Mouse (Mus musculus): ENCODE results near the gene Pde4d.

Gene Pde4d

DNA sequence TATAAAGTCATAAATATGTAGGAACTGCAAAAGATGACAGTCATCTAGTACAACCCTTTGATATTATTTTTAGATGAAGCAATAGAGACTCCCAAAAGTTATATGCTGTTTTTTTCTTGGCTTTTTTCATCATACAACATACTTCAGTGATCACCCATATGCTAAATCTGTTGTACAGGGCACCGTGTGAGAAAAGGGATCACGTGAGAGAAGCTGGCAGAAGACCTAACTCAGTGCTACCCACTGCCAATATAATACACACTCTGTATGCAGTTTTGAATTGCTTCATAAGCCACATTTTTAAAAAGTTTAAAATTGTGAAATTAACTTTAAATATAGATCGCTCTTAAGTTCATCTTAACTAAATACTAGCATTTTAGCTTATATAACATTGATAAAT is 1211.6 kb downstream of the Pde4d start:
- DNase-seq (ENCODE audit: low spot score) = no peak

DNA sequence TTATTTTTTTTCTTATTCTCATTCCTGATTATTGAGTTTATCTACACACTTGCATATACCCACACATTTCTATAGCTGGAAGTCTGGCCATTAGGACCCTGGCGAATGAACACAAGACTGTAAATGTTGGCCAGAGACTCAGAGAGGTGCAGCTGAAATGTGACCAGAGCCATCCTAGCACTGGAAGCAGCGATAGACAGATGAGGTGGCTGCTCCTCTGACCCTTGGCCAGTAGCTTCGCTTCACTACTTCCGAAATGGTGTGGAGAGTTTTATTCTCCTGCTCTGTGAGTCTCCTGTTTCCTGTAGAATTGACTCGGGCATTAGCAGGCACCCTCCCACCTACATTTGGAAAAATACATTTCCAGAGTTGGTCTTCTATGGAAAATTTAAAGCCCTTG is 1212.4 kb downstream of the Pde4d start:
- DNase-seq (ENCODE audit: low spot score) = no peak

DNA sequence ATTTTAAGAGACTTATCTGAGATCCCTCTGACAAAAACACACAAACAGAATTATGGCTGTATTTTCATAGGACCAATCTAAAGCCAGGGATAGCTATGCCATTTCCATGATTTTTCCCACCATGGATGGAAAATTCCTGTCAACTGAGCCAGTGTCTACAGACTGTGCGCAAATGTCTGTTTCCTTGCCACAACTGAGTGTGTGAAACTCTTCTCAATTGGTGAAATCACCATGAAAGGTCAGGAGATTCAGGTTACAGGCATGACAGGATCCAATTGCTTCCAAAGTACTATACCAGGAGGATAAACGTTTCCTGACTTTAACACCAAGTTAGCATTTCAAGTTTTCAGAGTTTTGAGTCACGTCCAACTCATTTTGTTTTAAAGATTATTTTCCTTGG is 1213.0 kb downstream of the Pde4d start:
- DNase-seq (ENCODE audit: low spot score) = peak; percentile 57

DNA sequence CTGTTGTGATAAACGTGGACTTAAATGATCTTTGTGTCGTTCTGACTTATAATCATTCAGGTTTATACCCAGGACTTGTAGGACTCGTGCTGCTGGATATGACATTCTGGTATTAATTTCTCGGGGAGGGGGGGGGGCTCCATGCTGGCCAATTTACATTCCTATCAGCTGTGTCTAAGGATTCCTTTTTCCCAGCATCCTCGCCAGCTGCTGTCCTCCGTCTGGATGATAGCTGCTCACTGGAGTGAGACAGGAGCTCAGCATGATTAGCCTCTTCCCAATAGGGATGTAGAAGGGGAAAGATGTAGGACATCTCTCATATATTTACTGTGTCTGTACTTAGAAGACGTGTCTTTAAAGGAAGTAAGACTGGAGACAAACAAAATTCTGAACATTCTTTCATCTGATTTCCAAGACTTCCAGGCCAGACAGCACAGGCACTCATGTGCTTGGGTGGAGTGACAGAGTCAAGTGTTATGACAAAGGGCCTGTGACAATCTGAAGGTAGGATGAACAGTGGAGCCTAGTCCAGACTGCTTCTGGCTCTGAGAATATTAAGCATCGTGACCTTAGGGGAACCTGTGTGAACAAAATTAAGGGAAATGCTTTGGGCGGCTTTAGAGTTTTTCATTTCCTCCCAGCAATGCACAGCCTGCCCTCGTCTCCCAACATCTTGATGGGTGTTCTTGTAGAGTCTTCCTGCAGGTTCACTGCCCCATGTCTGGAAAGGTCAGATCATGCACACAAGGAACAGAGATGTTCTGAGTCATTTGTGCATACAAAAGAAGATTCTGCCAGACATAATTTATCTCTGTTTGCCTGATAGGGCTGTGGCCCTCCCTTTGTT is 1215.4 kb downstream of the Pde4d start:
- no peak for DNase-seq (ENCODE audit: low spot score)

DNA sequence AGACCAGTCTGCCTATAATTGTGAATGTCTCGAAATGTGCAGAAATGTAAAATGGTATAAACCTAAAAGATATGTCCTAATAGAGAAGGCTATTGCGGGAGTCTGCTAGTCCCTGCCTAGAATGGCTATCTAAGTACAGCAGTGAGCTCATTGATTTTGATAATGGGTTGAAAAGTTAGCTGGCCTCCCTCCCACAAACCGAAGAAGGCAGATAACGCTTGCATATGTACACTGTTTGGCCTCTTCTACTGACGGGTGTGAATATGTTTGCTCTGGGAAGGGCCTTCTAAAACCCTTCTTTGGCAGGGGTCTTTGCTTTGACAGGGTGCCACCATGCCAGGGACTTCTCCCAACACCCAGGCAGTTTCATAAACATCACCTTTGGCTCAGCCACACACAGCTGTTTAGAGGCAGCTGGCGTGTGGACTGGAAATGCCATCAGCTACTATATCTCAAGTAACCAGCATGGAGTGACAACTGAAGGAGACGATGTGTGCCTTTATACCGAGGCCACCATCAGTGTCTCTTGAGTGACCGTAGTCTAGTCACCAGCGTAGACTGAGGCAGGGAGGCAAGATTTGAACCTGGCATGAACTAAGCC is 1216.2 kb downstream of the Pde4d start:
- DNase-seq (ENCODE audit: low spot score) = no peak

DNA sequence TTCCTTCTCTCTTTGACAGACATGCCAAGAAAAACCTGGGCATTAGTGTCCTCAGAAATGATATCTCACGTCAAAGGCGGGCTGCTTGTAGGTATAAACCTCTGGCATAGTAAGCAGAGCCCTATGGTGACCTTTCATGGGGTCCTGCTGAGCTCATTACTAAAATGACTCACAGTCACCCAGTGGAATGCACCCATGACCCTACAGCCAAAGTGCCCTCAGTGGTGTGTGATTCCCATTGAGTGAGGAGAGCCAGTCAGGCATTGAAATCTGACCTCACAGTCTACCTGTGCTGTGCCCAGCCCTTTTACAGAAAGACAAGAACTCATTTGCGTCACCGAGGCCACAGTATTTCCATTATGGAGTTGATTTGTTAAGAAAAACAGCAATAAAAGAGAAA is 1220.2 kb downstream of the Pde4d start:
- DNase-seq (ENCODE audit: low spot score) = no peak

DNA sequence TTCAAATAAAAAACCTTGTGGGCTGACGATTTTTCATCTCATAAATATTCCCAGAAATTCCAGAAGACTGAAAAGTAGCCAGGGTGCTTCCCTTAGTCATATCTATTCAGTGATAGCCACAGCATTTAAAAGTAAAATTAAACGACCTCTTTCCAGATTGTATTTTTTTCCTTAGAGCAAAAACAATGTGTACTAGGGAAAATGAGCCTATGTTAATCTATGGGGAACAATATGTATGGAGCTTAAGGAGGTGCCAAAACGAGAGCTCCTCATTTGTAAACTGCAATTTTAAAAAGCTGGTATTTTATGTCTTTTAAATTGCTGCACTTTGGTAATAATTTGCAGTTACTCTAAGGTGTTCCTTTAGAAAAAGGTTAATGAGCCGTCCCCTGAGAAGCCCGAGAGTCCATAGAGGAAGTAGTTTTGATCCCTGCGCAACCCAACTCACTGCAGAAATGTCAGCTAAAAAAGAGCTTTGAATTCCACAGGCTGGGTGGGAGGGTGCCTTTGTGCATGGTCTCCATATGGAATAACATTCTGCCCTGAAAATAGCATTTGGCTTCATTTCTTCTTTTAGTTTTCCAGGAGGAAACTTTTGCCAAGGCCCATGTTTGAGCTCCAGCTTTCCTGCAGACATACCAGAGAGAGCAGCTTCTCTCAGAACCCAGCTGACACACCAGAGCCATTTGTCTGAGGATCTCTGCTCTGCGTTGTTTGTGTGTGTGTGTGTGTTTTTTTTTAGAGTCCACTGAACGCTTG is 1222.0 kb downstream of the Pde4d start:
- no peak for DNase-seq (ENCODE audit: low spot score)

DNA sequence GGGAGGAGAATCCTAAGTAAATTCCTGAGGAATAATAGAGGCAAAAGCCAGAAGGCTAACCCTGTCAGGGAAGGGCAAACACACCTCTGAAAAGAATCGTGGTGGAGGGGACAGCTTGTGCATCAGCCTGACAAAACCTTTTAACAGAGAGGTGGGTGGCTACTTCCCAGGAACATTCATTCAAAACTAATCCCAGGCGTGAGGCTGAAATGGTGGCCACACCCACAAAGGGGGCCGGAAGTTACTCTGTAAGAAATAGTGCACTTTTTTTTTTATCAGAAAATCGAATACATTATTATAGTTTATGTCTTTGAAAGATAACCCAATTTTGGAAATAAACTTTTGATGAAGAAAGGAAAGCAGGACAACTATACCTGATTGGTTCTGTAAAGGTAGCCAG is 1227.3 kb downstream of the Pde4d start:
- DNase-seq (ENCODE audit: low spot score) = no peak

DNA sequence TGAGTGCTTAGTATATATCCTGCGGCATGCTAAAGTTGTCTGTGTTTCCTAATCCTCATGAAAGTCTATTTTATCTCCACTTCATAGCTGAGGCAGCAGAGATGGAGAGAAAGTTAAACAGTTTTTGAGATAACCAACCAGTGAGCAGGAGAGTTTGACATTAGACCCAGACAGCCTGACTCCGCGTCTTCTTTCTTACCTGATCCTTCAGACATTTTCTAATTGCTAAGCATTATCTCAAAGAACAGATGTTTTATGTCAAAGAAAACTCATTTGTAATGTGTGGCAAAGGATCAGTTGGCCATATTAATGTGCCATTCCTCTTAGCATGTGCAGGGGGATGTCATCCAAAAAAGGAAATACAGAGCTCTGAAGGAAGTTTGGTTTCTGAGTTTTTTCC is 1227.9 kb downstream of the Pde4d start:
- no peak for DNase-seq (ENCODE audit: low spot score)

DNA sequence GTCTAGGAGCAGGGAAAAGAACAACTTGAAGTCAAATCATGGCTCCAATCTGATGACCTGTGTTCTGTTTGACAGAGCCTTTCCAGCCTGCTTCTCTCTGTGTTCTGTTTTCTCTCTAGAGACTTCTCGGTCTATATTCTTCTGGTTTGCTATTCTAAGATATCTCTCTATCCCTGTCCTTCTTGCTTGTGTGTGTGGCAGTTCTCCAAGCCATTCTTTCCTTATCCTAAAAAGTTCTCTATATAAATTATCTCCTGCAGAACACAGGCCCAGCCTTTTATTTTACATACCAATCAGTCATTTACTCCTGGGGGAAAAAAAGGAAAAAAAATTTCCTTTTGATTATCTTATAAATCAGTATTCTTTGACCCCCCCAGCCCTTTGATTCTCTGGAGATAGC is 1229.2 kb downstream of the Pde4d start:
- DNase-seq (ENCODE audit: low spot score) = no peak

DNA sequence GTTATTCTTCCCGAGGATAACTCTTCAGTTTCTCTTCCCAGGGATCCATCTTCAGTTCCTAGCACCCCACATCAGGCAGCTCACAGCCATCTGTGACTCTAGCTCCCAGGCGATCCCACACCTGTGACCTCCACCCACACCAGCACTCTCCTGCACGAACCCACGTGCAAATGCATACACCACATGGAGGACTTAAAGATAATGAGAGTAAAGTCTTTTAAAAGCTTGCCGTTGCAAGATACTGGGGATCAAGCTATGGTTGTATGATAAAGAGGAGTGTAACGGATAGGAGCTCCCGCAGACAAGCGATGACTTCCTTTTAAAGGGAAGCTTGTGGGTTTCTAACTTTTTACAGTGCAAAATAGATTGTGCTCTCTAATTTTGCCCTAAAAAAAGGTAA is 1230.5 kb downstream of the Pde4d start:
- no peak for DNase-seq (ENCODE audit: low spot score)

DNA sequence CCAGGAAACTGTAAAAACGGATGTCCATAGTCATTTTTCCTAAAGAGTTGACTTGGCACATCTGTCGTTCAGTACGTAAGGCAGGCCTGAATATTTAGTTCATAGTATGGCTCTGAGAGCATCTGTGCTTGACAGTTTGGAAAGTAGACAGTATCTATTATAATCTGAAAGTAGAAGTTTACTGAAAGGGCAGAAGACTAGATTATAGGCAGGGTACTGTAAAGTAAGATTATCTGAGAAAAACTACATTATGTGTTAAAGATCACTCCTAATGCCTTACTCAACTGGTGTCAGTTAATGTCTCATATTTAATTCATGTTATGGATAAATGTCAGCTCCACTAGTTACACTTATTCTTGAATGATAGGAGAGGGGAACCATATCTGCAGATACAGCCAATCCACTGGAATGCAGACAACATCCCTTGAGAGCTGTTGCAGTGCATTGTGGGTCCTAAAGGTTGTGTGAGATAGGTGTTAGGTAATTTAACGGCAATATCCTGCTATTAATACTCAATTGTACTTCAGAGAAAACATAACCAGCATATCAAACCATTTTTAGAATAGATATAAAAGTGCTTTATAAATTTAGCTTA is 1232.0 kb downstream of the Pde4d start:
- DNase-seq (ENCODE audit: low spot score) = no peak

DNA sequence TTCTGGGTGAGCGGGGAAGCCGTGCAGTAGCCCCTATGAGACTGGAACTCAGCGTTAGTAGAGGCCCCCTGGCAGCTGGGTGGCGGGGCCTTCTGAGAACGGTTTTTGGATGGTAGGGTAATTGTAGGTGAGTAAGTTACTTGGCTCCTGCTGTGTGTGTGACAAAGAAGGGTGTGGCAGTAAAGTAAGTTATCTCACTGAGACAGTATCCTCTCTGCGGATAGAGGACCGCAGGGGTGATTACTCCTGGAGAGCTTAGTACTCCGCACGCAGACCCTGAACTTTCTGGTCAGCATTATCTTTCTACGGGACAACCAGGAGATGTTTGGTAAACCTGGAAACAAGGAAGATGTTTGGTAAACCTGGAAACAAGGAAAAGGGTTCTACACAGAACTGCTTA is 1233.3 kb downstream of the Pde4d start:
- no peak for DNase-seq (ENCODE audit: low spot score)

DNA sequence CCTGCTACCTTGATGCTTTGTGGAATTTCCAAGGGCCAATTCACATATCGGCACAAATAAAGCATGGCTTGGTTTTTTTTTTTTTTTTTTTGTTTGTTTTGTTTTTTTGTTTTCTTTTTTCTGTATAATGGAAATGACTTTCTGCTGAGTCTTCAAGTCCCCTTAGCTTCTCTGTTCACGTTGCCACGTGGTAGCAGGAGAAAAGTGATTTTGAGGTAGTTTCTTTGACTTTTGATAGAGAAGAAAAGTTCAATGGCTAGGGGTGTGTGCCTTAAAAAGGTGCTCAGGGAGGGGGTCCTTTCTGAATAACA is 1235.2 kb downstream of the Pde4d start:
- no peak for DNase-seq (ENCODE audit: low spot score)

DNA sequence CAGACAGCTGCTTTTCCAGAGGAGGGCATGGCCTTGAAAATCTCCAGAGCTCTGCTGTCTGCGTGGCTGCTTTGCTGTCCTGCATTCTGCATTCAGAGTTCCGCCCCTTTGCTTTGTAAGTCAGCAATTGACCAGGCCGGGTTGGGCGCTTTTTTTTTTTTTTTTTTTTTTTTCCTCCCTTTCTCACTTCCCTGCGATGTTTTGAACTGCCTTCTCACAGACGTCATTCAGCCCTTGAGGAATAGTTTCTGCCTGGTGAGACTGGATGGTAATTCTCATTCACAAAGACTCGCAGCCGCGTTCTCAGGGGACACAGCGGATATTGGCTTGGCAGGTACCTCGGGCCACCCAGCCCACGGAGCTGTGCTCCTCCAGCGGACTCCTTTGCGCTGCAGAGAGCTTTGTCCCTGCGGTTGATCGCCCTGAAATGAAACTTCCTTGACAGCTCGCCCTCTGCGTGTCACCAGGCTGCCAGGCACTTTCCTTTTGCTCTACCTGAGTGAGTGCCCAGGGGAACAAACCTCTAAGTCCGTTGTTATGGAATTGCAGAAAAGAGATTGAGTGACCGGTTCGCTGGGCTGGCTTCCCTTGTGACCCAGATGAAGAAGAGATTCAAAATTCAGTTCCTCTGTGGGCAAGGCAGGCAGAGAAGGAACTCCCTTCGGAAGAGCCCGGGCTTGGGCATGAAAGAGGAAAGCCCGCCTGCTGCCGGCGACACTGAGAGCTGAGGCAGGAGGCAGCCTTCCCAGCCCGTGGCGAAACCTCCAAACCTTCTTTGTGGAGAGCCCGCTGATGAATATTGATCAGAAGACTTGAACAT is 1235.8 kb downstream of the Pde4d start:
- peak; percentile 77 for DNase-seq (ENCODE audit: low spot score)

DNA sequence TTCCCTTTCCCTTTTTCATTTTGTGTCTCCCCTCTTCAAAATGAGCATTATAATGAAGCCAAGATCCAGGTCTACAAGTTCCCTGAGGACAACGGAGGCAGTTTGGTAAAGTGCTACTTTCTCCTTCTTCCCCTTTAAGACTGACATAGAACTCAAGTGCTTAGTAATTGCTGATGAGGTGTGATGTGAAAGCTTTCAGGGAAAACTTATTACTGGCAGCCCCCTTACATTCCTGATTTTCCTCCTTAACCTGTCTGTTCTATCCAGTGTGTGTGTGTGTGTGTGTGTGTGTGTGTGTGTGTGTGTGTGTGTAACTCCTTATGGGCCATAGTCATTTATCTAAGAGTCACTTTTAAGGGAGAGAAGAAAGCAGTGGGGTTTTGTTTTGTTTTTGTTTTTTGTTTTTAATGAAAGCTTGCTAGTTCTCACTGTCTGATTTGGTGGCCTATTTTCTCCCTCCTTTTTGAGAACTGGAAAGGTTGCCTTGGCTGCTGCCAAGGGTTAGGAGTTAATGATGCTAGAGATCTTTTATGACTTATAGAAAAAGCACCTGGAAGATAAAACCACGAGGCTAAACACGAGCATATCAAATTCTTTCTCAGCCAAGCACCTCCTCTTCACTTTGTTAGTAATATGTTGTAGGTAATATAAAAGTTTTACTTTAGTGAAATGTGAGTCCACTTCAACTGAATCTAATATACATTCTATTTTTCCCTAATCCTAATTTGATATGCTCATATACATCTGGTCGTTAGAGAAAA is 1236.5 kb downstream of the Pde4d start:
- peak; percentile 39 for DNase-seq (ENCODE audit: low spot score)

DNA sequence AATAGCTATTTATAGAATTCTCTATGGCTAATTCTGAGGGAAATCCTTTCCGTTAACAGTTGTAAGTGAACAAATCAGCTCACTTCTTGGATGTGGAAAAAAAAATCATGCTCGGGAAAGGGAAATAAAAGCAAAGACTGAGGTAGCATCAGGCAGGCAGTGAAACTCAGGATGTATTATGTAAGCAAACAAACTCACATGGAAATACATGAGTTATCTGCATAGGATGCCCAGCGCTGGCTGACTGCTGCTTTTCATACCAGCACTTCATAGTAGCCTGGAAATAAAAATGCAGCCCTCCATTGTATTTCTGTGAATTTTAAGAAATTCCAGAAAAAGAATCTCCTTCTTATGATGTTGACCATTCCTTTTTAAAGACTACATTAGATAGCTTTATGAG is 1237.2 kb downstream of the Pde4d start:
- DNase-seq (ENCODE audit: low spot score) = no peak

DNA sequence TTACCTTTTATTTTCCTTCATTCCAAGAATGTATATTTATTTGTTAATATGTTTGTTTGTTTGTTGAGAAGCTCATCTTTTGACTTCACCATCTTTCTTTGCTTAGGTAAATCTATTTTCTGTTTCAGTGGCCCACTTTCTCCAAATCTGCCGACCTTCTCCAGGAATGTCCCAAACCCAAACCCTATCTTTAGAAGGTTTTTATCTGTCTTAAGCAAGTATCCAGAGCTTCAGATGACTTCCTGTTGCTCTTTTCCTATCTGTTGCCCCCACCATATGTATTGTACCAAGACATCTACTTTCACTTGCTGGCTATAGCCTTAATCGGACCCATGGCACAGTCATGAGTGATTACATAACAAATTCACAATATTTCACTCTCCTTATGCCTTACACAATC is 1238.4 kb downstream of the Pde4d start:
- DNase-seq (ENCODE audit: low spot score) = no peak

DNA sequence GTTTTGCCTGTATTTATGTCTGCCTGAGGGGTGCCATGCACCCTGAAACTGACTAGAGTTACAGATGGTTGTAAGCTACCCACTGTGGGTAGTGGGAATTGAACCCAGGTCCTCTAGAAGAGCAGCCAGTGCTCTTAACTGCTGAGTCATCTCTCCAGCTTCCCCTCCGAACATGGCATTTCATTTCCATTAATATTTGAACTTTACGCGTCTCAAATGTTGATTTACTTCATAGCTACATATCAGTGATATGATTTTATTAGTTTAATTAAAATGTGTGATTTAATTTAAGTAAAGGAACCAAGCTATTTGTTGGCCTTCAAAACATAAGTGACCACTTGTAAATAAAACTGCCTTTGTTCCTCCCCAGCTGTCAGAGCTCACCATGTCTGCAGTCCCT is 1239.4 kb downstream of the Pde4d start:
- DNase-seq (ENCODE audit: low spot score) = no peak

DNA sequence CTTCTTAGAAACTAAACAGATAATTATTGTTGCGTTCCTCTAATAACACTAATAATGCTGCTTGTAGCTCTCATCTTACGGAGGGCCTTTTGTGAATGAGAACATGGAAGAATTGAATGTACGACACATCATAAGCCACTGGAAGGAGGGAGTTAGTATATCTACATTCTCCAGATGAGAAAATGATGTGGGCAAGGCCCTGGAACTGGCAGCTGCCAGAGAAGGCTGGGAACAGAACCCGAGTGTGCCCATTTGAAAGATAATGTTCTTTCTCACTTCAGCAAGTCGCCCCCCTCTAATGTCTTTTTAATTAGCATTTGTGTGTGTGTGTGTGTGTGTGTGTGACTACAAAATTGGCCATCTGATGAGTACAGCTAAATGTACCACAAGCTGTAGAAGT is 1240.8 kb downstream of the Pde4d start:
- no peak for DNase-seq (ENCODE audit: low spot score)

DNA sequence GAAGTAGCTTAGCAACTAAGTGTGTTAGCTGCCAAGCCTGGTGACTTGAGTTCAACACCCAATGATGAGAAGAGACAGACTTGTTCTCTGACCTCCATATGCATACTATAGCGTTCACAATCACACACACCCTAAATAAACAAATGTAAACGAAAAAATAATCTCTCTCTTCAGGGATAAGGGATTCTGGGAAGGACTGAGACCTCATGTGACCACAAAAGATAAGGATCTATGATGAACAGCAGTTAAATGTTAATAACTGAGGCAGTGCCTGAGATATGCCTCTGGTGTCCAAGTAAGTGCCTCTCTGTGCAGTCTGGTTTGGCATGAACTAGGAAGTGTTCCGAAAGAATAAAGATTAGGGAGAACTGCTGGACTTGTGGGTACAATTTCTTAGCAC is 1243.1 kb downstream of the Pde4d start:
- no peak for DNase-seq (ENCODE audit: low spot score)
